ENCODE assay signal across 14 mouse cellular contexts in the genomic region with DNA sequence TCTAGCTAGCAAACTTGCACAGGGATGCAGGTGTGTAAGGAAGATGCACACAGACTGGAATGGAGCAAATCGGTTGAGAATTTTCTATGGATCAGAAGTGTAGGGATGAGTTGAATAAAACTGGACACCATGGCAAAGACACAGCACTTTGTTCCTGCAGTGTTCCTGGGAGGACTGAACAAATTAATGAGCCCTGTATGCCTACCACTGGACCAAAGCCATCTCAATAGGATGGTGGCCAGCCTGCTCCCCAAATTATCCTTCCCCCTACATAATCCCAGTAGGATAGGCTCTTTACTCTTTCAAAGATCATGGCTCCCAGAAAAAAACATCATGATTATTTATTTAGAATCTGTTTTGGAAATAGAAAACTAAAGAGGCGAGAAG.
DNase-seq lines count a peak whose midpoint lies in the region; ATAC-seq lines count a peak whose summit lies in the region.
"Had no signal": no experiment of that assay in that cellular context is flagged by ENCODE, and none has a peak within 500 bp of the region (broad histone marks: within the 10 kb centered on the region; RNA-seq: fewer than 3 reads in every experiment).

No protein-coding gene starts in this region.

- no peaks in the 10 kb centered on the region for H3K27me3 ChIP-seq in midbrain, embryonic 14.5 days (ENCODE audit: control insufficient read depth, insufficient read depth, low read length)
- no peaks in the 10 kb centered on the region for H3K27me3 ChIP-seq in midbrain, embryonic 10.5 days (ENCODE audit: low read depth, poor library complexity, severe bottlenecking)
- no peaks in the 10 kb centered on the region for H3K27me3 ChIP-seq in forebrain, embryonic 16.5 days (replicated peaks; ENCODE audit: control insufficient read depth, insufficient read depth, low read length)
- H3K27me3 ChIP-seq: CH12.LX; stomach, embryonic 15.5 days had no signal

- H3K4me1 ChIP-seq in midbrain, embryonic 14.5 days (ENCODE audit: control insufficient read depth, insufficient read depth, low read length): peaks cover 11% of the 10 kb centered on the region
- H3K4me1 ChIP-seq in midbrain, embryonic 10.5 days: peaks cover 9% of the 10 kb centered on the region
- H3K4me1 ChIP-seq in forebrain, embryonic 16.5 days (replicated peaks; ENCODE audit: control insufficient read depth, insufficient read depth, low read length): peaks cover 24% of the 10 kb centered on the region
- H3K4me1 ChIP-seq: stomach, embryonic 15.5 days had no signal

- 0 out of 2 replicates have a peak overlapping the region, but pooled peaks have one; percentile 11 for H3K4me2 ChIP-seq in midbrain, embryonic 14.5 days (ENCODE audit: low read length)
- peak overlapping the region; percentile 43 for H3K4me2 ChIP-seq in forebrain, embryonic 16.5 days (ENCODE audit: low read length)
- H3K4me2 ChIP-seq: stomach, embryonic 15.5 days had no signal

- WGBS in midbrain, embryonic 14.5 days: 77% methylated on average over 2 of the region's 2 CpGs
- 85% methylated on average over 2 of the region's 2 CpGs for WGBS in midbrain, embryonic 10.5 days
- 20% methylated on average over 2 of the region's 2 CpGs for WGBS in forebrain, embryonic 16.5 days

- H3K36me3 ChIP-seq in midbrain, embryonic 14.5 days (ENCODE audit: control insufficient read depth, insufficient read depth, low read length): no peaks in the 10 kb centered on the region
- no peaks in the 10 kb centered on the region for H3K36me3 ChIP-seq in midbrain, embryonic 10.5 days
- H3K36me3 ChIP-seq in forebrain, embryonic 16.5 days (ENCODE audit: control insufficient read depth, insufficient read depth): no peaks in the 10 kb centered on the region
- H3K36me3 ChIP-seq: stomach, embryonic 15.5 days had no signal

- no peak overlapping the region for H3K9ac ChIP-seq in midbrain, embryonic 14.5 days (replicated peaks; ENCODE audit: low read length)
- peak overlapping the region; percentile 44 for H3K9ac ChIP-seq in forebrain, embryonic 16.5 days (replicated peaks; ENCODE audit: low read depth, low read length)
- H3K9ac ChIP-seq: stomach, embryonic 15.5 days had no signal

- H3K9me3 ChIP-seq in midbrain, embryonic 14.5 days (ENCODE audit: control insufficient read depth, low read length): no peaks in the 10 kb centered on the region
- no peaks in the 10 kb centered on the region for H3K9me3 ChIP-seq in midbrain, embryonic 10.5 days (replicated peaks)
- H3K9me3 ChIP-seq in forebrain, embryonic 16.5 days (ENCODE audit: control insufficient read depth, low read length): no peaks in the 10 kb centered on the region
- H3K9me3 ChIP-seq: stomach, embryonic 15.5 days had no signal

- DNase-seq in cerebellum, postnatal 14 days: no peak
- DNase-seq in midbrain, embryonic 14.5 days: no peak
- DNase-seq in midbrain, embryonic 10.5 days (ENCODE audit: low spot score): no peak
- no peak for DNase-seq in lung, postnatal 4 days
- no peak for DNase-seq in adrenal gland, adult (ENCODE audit: inconsistent age in 2 of 2, low spot score in 1 of 2)
- DNase-seq: kidney, adult 11 months; kidney, postnatal 14 days; lung, adult 18-20 months; thymus, postnatal 25 days had no signal

- no peak overlapping the region for H3K4me3 ChIP-seq in midbrain, embryonic 14.5 days (replicated peaks; ENCODE audit: low read depth, low read length)
- H3K4me3 ChIP-seq in midbrain, embryonic 10.5 days: no peak overlapping the region
- H3K4me3 ChIP-seq in forebrain, embryonic 16.5 days (replicated peaks; ENCODE audit: low read length): 0 out of 2 replicates have a peak overlapping the region, but pooled peaks have one; percentile 14
- H3K4me3 ChIP-seq: stomach, embryonic 15.5 days had no signal

- peak overlapping the region; percentile 58; the same call in 1 of the 2 replicates for H3K27ac ChIP-seq in midbrain, embryonic 14.5 days (replicated peaks; ENCODE audit: low read depth, low read length)
- H3K27ac ChIP-seq in midbrain, embryonic 10.5 days (replicated peaks): no peak overlapping the region
- peak overlapping the region; percentile 95 for H3K27ac ChIP-seq in forebrain, embryonic 16.5 days (ENCODE audit: low read length)
- H3K27ac ChIP-seq: stomach, embryonic 15.5 days had no signal

- ATAC-seq in cerebellum, adult (ENCODE audit: insufficient number of reproducible peaks, low FRiP score, low TSS enrichment): peak; percentile 64
- ATAC-seq in midbrain, embryonic 14.5 days (ENCODE audit: low FRiP score, low TSS enrichment): no peak
- peak; percentile 23; the same call in 1 of the 2 replicates for ATAC-seq in forebrain, embryonic 16.5 days
- ATAC-seq in megakaryocyte-erythroid progenitor cell, adult 5-6 weeks (replicated peaks; ENCODE audit: low FRiP score, low TSS enrichment, poor library complexity, severe bottlenecking): no peak

Comparison
In these comparisons a context has a peak if more than half of its experiments do, and no peak if none do; other contexts are left out.
1. ATAC-seq: peak in cerebellum, adult (single experiment) and forebrain, embryonic 16.5 days (single experiment); none in midbrain, embryonic 14.5 days (single experiment) and megakaryocyte-erythroid progenitor cell, adult 5-6 weeks (single experiment).